In genomic region chr1:60016136-60016611, GRCm38 (mm10) we compare ENCODE assay signal across 10 mouse cellular contexts. TPM values are rescaled to one million over a fixed set of nuclear protein-coding genes. Genes with fewer than 3 reads are reported as not detected.
DNase-seq lines count a peak whose midpoint lies in the region; ATAC-seq and TF ChIP-seq lines count a peak whose summit lies in the region.
"Had no signal": no experiment of that assay in that cellular context is flagged by ENCODE, and none has a peak within 500 bp of the region (broad histone marks: within the 10 kb centered on the region; RNA-seq: fewer than 3 reads in every experiment).

No protein-coding gene starts in this region.

- ATAC-seq in forebrain, postnatal 0 days: no peak
- ATAC-seq in frontal cortex, adult (ENCODE audit: low TSS enrichment): no peak

- no peaks in the 10 kb centered on the region for H3K9me3 ChIP-seq in forebrain, postnatal 0 days (ENCODE audit: low read length)
- H3K9me3 ChIP-seq: kidney, embryonic 15.5 days had no signal

- intact Hi-C loops in gastrocnemius, postnatal 36 days (cut with DNase I): no loop called here

- H3K79me2 ChIP-seq in macrophage (ENCODE audit: inconsistent target): no peaks in the 10 kb centered on the region

- H3K27me3 ChIP-seq in spleen, adult 2 months (ENCODE audit: control insufficient read depth, insufficient read depth, low read length): no peaks in the 10 kb centered on the region
- no peaks in the 10 kb centered on the region for H3K27me3 ChIP-seq in forebrain, postnatal 0 days (ENCODE audit: insufficient read depth, low read length)
- H3K27me3 ChIP-seq: kidney, embryonic 15.5 days had no signal

- no peaks in the 10 kb centered on the region for H3K36me3 ChIP-seq in spleen, adult 2 months (ENCODE audit: control insufficient read depth, insufficient read depth, low read length)
- H3K36me3 ChIP-seq in macrophage (ENCODE audit: inconsistent target): no peaks in the 10 kb centered on the region
- 0 out of 2 replicates have a peak, but pooled peaks cover 4% of the 10 kb centered on the region for H3K36me3 ChIP-seq in forebrain, postnatal 0 days (ENCODE audit: insufficient read depth)
- H3K36me3 ChIP-seq: kidney, embryonic 15.5 days had no signal

- H3K9ac ChIP-seq in forebrain, postnatal 0 days: no peak overlapping the region
- H3K9ac ChIP-seq: kidney, embryonic 15.5 days had no signal

- peak; percentile 15 for DNase-seq in gastrocnemius, adult 18-20 months (ENCODE audit: low spot score)
- no peak for DNase-seq in gastrocnemius, postnatal 36 days
- peak in 1 of 2 experiments; percentile 4 for DNase-seq in spleen, adult 2 months (ENCODE audit: low read depth in 1 of 2, low spot score in 2 of 2)
- DNase-seq in spleen, postnatal 10 days (ENCODE audit: low spot score in 2 of 2): no peak
- DNase-seq in forebrain, postnatal 0 days: no peak
- DNase-seq: cerebellum, adult 11 months had no signal

- H3K27ac ChIP-seq in spleen, adult 2 months (ENCODE audit: insufficient read depth, low read length): peak overlapping the region; percentile 15; the same call in 1 of the 2 replicates
- H3K27ac ChIP-seq in bone marrow macrophage, adult 2 months (ENCODE audit: insufficient read depth, low read depth, low read length): peak overlapping the region; percentile 67
- H3K27ac ChIP-seq in macrophage: peak overlapping the region; percentile 24; the same call in 1 of the 2 replicates
- H3K27ac ChIP-seq in forebrain, postnatal 0 days (ENCODE audit: low read depth, low read length): no peak overlapping the region
- H3K27ac ChIP-seq: kidney, embryonic 15.5 days had no signal

- TF ChIP-seq CTCF in spleen, adult 2 months (IDR thresholded peaks at IDR 0.05; ENCODE audit: extremely low read depth, insufficient read depth, insufficient read length, insufficient replicate concordance): no peak
- no peak for TF ChIP-seq CTCF in bone marrow macrophage, adult 2 months (IDR thresholded peaks at IDR 0.05; ENCODE audit: low read depth, low read length)
- TF ChIP-seq CTCF in forebrain, postnatal 0 days (IDR thresholded peaks at IDR 0.05; ENCODE audit: low read depth): no peak

- no peak for TF ChIP-seq POLR2A in spleen, adult 2 months (IDR thresholded peaks at IDR 0.05; ENCODE audit: low read depth, low read length)
- TF ChIP-seq POLR2A in bone marrow macrophage, adult 2 months (IDR thresholded peaks at IDR 0.05; ENCODE audit: borderline replicate concordance, low read depth, low read length): no peak

- no peak overlapping the region for H3K4me3 ChIP-seq in spleen, adult 2 months (ENCODE audit: extremely low read depth, insufficient read depth, insufficient read length)
- H3K4me3 ChIP-seq in bone marrow macrophage, adult 2 months (ENCODE audit: insufficient read depth, low read length): peak overlapping the region; percentile 46
- H3K4me3 ChIP-seq in macrophage (ENCODE audit: inconsistent target): no peak overlapping the region
- H3K4me3 ChIP-seq in forebrain, postnatal 0 days (ENCODE audit: low read depth, low read length): no peak overlapping the region
- H3K4me3 ChIP-seq: kidney, embryonic 15.5 days had no signal

- WGBS in spleen, adult 2 months: 15% methylated on average over 5 of the region's 5 CpGs
- WGBS in macrophage (ENCODE audit: missing documents): 6% methylated on average over 5 of the region's 5 CpGs
- WGBS in forebrain, postnatal 0 days: 75% methylated on average over 5 of the region's 5 CpGs

- H3K4me1 ChIP-seq in spleen, adult 2 months (ENCODE audit: control insufficient read depth, insufficient read depth, insufficient read length): peaks cover 10% of the 10 kb centered on the region
- H3K4me1 ChIP-seq in bone marrow macrophage, adult 2 months (ENCODE audit: control insufficient read depth, insufficient read depth, low read length): peaks cover 14% of the 10 kb centered on the region
- H3K4me1 ChIP-seq in forebrain, postnatal 0 days (ENCODE audit: insufficient read depth): no peaks in the 10 kb centered on the region
- H3K4me1 ChIP-seq: kidney, embryonic 15.5 days had no signal

- no peak overlapping the region for H3K4me2 ChIP-seq in forebrain, postnatal 0 days (ENCODE audit: low read depth)
- H3K4me2 ChIP-seq: kidney, embryonic 15.5 days had no signal

RNA-seq across cellular contexts. Expression of gene Ica1l, which starts 26.8 kb away (rescaled TPM):
- total RNA-seq in gastrocnemius, adult 18-20 months (2021): under 1 TPM; 0.24 to 0.30 TPM
- under 1 TPM; 0.39 to 0.48 TPM for total RNA-seq in gastrocnemius, postnatal 36 days (2021)
- 0.04 TPM in 1 of 2 replicates, not detected in the other for polyA plus RNA-seq in spleen, adult 2 months (2012; rRNA removed)
- not detected in 2 replicates for polyA plus RNA-seq in bone marrow macrophage, adult 2 months (2012; ENCODE audit: insufficient read depth, insufficient read length, missing spikeins)
- total RNA-seq in macrophage (2018; cell fraction: chromatin; rRNA removed): not detected
- under 1 TPM in 12 of 26 experiments, not detected in 14; 0.03 to 0.31 (median 0.06) TPM for total RNA-seq in macrophage (2018; cell fraction: cytosol; rRNA removed)
- total RNA-seq in macrophage (2018; cell fraction: nucleus; rRNA removed): not detected
- polyA plus RNA-seq in macrophage (2018): not detected in 3 replicates
- total RNA-seq in forebrain, postnatal 0 days (2014; rRNA removed): 63.2 and 63.6 TPM in 2 replicates
- 57.3 and 67.5 TPM in 2 replicates for polyA plus RNA-seq in forebrain, postnatal 0 days (2015; fragmentation: Nextera tagmentation; extraction: Ambion mirVana)

Comparison
In these comparisons a context has a peak if more than half of its experiments do, and no peak if none do; other contexts are left out.
1. RNA of gene Ica1l, which starts 26.8 kb away (polyA plus RNA-seq): 57.3 to 67.5 TPM in forebrain, postnatal 0 days; 0.04 TPM in spleen, adult 2 months, not detected in bone marrow macrophage, adult 2 months and not detected in macrophage; every median in the first group is over 10 times any median in the second.